Mouse (Mus musculus): ENCODE data around the gene Thsd4. TPM values are rescaled to one million over a fixed set of nuclear protein-coding genes. Genes with fewer than 3 reads are reported as not detected.

The Thsd4 gene
- total RNA-seq, 1 experiment from 2014 or later, result 7.2 TPM

DNA sequence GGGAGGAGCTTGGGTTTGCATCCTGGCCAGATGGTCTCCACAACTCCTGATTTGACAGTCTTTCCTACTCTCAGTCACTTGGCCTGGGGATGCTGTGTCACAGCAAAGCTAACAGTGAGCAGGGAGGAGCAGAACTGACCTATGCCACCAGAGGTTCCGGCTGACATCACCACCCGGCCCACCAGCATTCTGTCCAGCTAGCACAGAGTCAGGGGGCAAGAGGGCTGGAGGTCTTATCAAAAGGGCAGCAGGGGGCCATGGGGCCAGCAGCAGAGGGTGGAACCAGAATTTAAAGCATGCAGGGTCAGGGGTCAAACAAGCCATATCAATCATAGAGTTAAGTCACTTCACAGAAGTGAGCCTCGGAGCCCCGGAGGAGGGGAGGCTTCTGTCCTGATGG lies 4.7 kb downstream of the Thsd4 start:
- DNase-seq, result no peak

DNA sequence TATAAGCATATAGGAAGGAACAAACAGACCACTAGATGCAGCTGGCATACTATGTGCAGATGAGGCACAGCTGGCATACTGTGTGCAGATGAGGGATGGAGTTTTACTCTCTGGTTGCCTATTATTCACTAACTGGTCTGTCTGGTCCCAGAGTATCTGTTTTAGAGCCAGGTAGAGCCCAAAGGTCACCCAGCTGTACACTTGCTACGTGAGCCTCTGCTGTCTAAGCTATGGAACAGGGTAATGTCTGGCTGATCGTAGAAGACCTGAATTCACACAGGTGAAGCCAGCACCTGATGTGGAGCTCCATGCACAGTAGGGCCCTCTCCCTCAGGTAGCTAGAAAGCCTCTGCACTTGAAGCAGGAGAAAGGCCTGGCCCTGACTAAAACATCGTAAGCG lies 5.5 kb downstream of the Thsd4 start:
- no peak for DNase-seq

DNA sequence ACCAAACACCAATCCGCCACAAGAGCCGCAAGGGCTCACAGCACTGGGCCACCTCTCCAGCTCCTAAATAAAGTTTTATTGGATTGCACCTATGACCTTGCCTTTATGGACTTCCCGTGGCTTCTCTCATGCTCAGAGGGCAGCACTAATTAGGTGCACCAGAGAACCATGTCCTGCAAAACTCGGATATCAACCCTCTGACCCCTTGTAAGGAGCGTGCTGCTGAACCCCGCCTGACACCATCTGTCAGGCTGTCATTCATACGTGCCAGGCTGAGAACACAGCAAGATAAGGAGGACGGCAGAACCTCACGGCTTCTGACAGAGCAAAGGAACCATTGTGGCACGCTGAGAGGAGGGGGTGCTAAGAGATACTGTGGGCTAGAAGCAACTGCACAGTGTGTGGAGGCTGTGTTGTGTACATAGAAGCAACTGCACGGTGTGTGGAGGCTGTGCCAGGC lies 8.5 kb downstream of the Thsd4 start:
- DNase-seq, result no peak

DNA sequence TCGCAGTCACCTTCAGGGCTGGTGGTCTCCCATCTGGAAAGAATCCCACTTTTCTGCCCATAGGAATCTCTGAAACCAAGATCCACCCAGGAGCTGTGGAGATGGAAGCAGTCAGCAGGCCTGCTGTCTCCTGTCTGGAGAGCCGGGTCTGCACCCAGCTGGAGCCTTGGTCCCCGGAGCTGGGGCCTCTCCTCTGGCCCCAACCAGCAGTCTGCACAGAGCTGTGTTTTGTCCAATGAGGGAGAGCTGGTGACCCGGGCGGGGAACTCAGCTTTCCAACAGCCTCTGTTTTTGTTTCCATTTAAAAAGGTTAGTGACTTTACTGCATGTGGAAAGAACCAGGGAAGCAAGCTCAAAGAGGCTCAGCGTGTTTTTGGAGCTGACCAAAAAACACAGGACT lies 11.0 kb downstream of the Thsd4 start:
- DNase-seq, result no peak

DNA sequence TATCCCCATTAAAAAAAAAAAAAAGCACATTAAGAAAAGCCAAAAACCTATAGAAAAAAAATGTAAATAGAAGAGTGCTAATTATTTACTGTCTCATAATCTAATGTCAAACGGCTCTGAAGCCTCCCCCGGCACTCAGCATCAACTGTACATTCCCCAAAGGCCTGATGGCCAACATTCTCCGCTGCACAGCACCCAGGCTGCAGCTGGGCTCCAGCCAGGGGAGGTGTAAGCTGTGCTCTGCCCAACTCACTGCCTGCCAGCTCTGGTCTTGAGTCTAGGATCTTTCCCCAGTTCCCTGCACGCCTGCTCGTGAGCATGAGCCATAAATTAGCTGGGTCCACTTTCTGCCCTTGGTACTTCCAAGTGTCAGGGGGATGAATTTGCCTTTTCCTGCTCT lies 15.7 kb downstream of the Thsd4 start:
- DNase-seq, result peak; percentile 16

DNA sequence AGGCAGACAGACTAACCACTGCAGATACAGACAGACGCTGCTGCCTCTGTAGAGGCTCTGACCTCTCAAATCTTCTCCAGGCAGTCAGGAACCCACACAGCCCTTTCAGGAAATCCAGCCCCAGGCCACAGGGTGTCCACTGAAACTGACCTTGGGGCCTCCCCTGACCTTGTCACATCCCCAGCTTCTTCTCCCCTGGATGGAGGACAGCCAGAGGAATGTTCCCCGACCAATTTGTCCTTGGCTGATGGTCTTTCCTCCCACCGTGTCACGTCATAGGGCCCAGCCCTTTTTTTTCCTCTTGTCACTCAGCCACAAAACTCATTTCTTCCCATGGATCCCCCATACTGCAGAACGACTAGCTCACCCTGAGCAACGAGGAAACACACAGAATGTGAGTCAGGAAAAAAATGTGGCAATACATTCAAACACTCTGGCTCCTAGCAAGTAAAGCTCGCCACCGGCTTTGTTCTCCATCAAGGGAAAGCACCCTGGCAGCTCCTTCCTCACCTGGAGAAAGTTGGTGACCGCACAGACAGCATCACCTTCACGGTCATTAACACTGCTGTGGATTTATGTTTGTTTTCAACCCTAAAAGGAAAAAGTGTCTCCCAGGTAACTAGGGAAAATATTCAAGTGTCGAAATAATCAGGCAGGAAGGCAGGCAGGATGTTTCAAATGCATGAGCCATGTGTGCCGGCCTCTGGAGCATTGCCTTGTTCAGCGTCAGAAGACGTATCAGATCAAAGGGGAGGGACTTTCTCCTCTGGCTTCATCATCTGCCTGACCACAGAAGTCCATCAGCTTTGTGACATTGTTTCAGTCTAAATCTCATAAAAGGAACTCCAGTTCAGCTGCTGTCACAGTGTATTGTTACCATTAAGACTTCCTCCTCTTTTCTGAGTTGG lies 17.2 kb downstream of the Thsd4 start:
- DNase-seq, result no peak

DNA sequence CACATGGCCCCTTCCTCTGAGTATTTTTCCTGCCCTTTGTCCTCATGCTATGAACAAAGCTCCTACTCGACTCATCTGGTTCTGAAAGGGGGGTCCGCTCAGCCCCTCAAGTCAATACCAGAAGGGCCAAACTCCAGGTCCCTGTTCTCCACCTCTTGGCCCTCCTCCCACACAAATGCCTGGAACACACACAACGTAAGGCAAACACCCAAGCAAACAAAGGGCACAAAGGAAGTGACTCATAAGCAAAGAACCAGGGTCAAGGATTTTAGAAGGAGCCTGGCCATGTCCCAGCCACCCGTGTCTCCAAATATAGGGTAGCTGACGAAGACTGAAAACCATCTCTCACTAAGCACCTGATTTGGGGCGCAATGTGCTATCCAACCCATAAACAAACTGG lies 19.6 kb downstream of the Thsd4 start:
- DNase-seq, result peak; percentile 6

DNA sequence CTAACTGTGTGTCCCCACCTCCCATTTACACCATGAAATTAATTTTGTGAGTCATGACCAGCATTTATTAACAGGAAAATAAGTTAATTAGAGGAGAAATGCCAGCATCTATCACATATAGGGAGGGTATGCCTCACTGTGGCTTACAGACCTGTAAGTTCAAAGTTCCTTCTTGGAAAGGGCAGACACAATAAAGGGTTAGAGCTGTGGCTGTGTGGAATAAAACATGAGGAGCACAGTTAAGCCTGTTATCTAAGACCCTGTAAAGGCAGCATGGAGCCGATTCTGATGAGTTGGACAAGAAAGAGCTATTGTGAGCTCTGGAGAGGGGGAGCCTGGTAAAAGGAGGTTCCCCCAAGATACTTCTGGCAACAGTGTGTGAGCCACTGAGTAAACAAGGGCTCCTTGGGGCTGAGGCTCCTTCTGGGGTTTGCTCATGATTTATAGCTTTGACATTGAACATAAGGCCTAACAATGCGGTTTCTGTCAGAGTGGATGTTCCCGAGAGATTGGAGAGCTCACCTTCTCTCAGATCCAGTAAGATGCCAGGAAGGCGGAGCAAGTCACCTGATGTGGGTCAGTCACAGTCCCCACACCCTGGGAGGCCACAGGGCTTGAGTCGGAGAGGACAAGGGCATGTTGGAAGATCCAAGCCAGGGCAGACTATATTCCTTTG lies 20.2 kb downstream of the Thsd4 start:
- no peak for DNase-seq

DNA sequence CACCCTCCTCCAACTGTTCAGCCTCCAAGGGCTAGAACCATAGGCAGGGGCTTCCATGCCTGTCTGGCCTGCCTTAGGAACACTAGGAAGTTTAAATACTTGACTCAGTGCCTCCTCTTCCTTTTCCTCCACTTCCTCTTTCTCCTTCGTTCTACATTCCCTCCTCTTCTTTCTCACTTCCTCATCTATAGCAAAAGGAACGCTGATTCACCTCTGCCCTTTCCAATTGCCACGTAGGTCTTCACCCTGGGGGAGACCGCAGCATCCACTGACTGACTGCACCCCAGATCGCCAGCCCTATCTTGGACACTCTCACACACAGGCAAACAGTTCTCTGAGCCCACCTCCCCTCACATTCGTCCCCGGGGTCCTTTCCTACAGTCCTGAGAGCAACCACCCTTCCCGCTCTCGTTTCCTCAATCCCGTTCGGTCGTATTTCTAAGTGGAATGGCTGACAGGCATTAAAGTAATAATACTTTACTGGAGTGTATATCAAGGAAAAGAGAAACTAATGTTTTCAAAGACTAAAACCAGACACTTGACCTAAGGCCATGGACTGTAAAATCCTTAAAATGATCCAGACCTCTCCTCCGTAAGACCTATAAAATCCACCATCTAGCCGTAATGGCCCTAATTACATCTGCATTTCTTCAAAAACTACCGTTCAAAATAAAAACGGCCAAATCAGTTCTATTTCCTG lies 29.4 kb downstream of the Thsd4 start:
- no peak for DNase-seq

DNA sequence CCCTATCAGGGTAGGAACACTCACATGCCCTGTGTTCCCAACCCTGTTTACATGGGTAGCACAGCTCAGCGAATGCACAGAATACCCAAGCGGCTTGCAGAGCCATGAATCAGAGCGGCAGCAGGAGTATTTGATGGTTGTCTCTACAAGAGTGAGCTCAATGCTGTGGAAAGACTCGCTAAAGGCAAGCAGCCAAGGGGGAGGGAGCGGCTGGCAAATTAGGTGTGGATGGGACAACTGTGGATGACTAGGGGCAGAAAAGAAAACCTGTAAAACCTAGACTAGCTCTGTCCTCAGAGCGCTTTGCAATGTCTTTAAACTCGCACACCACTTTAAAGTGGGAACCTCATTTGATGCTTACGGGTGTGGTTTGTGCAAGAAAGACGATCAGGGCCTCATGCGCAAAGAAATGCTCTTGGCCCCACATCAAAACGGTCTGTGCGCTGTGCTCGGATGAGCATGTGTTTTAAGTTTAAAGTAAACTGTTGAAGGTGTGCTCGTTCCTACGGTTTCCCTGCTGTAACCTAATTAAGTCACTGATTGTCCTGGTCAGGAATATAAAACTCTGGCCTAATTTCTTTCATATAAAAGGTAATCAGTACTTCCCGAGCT lies 30.3 kb downstream of the Thsd4 start:
- no peak for DNase-seq

DNA sequence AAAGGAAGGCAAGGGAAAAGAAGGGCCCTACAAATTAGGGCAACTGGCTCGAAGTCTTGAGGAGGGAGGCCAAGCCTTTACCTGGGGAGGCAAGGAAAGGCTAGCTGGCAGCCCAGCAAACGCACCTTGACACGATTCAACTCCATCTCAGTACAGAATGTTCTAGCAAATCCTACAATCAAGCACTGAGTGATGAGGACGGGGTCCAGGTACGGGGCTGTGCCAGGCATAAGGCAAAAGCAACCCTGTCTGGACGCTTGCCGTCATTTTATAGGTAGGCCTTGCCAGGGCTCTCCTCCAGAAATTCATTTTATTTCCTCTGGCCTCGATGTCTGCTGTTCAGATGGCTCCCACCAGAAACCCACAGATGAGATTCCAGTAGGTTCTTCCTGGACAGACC lies 30.8 kb downstream of the Thsd4 start:
- no peak for DNase-seq

DNA sequence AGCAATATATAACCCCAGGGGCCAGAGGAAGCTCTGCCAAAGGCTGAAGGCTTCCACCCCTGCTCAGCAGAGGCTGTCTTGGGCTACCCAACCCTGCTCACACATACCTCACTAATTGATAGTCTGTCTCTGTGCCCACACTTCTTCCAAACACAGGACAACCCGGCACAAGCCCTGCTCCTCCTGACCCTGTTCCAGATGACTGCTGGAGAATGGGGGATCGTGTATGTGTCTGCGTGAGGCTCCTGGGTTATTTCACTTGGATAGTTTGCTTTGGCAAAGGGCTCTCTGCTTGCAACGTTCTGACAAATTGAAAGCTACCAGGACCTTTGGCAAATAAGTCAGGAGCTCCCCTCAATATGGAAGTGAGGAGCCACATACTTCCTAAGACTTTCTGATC lies 33.0 kb downstream of the Thsd4 start:
- DNase-seq, result no peak

DNA sequence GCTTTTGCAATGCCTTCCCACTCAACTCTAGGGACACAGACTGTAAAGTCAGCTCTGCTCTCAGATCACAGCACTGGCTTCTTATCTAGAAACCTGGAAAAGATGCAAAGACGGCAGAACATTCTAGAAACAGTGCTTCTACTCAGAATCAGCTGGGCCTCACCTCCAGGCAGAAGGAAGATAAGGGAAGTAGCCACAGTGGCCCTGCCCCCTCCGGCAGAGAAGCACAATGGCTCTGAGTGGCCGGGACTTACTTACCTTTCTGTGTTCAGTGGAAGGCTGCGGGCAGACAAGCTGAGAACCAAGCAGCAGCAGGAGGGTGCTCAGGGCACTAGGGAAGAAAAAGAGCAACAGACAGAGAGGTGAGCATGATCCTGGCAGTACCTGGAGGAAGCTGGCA lies 39.7 kb downstream of the Thsd4 start:
- DNase-seq, result no peak

DNA sequence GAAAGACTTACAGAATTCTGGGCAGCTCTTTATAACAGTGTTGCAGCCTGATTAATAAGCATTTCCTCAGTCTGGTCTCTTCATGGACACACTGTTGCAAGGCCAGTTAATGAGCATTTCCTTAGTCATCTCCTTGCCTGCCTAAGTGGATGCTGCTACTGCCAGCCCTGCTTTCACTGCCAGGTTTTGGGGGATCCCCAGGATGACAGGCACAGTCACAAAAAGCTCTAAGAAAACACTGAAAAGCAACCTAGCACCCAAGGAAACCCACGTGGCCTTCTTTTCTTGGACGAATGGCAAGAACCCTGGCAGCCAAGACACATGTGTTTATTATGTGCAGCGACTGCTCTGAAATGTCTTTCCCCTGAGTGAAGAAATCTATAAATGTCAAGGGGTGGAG lies 41.8 kb downstream of the Thsd4 start:
- no peak for DNase-seq

DNA sequence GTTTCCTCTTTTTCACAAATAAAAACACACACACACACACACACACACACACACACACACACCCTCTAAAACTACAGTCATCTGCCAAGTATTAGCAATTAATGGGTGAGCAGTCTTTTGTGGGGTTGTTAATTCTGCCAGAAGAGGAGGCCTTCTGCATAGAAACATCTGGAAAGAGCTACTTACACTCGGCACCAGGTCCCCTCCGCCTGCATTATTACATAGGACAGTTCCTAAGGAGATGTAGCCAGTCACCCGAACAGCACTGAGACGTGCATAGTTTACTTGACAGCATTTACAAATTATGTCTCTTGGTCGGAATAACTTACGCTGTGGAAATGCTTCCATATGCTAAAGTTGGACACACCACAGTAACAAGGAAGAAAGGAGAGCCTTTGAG lies 43.0 kb downstream of the Thsd4 start:
- no peak for DNase-seq

DNA sequence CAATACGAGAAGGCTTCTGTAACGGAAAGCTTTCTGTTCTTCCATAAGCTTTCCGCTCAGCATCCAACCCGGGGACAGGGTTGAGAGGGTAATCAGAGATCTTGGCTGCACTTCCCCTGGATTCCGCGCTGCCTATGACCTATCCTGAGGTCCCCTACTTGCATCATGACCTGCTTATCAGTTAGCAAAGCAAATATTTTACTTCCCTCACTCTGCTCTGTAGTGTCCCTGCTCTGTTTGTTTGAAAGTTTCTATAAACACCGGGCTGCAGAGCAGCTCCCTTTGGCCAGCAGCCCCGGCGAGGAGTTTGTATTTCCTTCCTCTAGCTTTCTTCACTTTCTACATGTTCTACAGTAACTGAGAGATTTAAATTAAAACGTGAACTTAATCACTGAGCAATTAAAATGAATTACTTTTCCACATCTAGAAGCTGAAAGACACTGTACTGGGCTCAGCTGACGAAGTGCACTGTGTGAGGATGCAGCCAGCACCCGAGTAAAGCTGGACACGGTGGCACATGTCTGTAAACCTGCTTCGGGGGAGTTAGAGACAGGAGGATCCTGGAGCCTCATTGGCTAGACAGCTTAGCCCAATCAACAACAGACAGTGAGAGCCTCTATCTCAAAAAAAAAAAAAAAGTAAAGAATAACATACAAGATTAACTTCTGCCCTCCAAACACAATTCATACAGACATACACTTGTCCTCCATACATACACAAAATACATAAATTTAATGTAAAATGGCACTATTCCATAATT lies 43.7 kb downstream of the Thsd4 start:
- no peak for DNase-seq

DNA sequence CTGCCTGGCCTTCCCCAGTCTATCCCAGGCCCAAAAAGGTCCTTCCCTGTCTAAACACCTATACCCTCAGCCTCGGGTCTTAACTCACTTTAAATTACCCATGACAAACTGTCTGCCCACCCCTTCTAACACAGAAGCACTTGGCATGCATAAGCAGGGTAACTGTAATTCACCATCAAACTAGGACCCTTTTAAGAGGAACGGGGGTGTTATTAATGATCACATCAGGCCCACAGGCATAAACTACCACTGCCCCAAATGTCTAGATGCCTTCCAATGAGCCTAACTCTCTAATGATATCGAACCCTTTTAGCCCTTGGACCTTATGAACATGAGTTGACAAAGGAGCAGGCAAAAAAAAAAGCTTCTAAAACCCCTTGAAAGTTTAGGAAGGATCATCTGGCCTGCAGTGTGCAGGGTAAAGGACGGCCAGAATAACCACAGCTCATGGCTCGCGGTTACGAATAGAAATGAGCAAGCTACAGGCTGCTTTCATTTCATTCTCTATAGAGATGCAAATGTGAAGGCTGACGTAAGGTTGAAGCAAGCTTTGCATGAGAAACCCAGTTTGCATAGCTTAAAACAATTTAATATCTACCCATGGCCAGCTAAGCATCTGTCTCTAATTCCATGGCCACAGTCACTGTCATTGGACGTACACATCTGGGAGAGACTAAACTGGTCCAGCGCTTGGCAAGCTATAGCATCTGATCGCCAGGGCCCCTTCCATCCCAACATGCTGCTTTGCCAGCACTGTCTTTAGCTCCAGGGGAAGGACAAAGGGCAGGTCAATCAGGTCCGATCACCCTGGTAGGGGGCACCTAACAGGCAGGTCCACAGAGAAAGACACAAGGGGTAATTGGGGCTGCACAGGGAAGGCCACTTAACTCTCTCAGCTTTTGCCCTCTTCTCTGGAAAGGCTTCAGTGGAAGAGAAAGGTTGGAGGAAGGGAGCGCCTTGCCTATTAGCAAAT lies 61.5 kb downstream of the Thsd4 start:
- DNase-seq, result no peak

DNA sequence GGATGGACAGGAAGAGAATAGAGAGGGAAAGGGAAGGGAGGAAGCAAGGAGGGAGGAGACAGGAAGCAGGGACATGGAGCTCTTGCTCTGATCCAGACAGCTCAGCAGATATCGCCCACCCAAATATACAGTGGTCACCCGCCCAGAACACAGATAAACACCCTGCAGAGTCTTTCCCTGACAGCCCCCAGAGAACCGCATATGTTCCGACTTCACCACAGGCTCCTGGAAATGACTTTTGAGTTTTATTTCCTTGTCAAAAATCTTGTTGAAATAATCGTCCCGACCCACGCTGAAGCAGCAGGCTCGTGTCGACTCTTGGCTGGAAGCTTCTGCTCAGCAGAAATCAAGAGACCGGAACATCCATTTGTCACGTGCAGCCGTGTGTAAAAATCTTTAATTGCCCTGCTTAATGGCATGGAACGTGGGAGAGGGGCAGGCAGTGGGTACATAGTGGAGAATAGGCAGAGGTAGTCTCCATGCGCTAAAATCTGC lies 63.3 kb downstream of the Thsd4 start:
- no peak for DNase-seq

DNA sequence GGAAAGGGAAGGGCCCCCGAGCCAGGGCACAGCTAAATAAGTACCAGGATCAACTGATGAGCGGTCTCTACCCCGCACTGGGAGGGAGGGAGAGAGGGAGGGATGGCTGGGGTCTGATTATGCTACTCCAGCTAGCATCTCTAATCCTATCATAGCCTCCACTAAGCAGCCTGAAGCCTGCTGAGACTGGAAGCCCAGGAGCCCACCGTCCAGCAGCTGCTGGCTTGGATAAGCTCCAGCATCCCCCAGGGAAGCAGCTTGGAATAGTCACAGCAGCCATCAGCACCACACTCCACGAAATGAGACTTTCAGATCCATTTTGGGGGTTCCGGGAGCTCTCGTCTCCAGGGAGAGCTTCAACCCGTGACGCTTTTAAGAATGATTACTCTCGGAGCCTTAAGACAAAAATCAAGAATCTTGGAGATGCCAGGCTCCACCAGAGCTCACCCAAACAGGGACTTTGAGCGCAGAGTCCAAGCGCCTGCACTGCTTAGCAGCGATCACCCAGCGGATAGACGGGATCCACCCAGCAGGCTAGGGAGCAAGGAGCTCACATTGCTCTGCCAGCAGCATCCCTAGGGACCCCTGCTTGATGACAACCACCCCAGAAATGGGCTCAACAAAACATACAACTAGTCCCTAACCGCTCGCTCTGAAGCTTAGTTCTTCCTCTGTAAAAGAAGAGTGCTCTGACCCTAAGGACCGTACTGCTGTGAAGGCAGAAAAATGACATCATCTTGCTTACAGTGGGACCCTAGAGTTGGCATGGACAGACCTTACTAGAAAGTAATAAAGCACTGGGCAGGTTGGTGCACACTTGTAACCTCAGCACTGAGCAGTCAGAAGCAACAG lies 64.3 kb downstream of the Thsd4 start:
- no peak for DNase-seq

Measured in adrenal gland, postnatal 25 days (tissue).